Mouse (Mus musculus) c-Kit-negative CD71-positive TER-119-positive erythroid progenitor cells, embryonic 14.5 days (primary cell): ENCODE measurements around the gene Sdc3.

Experiments
- DNase-seq: peaks from one replicate; pipeline ENCODE4 v3.0.0-alpha.2; 2013; ENCODE audit warnings: low read depth, low spot score

Gene Sdc3

DNA sequence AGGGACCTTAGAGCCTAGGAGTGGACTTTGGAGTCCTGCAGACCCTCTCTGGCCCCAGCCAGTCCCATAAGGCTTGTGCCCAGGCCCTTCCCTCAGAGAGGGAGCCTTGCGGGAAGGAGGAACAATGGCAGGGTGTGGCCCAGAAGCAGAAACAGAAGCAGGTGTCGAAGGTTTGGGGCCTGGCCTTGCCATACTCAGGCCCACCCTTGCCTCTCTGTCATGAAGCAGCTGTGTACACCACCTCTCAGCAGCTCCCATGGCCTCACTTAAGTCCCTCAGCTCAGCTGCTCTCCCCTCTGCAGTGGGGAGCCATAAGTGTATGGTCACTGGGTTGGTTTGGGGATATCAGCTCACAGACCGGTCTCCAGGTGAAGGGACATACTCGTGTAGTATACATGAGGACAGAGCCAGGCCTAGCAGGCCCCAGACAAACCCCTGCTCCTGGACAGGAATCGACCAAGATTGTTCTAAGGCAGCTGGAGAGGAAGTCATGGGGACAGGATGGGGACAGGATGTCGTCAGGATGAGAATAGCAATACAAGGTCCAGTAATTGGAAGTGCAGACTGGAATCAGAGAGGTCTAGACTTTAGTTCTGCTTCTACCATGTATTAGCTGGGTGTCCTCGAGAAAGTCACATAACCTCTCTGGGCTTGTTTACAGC lies 28.4 kb downstream of the Sdc3 start:
- no peak for DNase-seq

DNA sequence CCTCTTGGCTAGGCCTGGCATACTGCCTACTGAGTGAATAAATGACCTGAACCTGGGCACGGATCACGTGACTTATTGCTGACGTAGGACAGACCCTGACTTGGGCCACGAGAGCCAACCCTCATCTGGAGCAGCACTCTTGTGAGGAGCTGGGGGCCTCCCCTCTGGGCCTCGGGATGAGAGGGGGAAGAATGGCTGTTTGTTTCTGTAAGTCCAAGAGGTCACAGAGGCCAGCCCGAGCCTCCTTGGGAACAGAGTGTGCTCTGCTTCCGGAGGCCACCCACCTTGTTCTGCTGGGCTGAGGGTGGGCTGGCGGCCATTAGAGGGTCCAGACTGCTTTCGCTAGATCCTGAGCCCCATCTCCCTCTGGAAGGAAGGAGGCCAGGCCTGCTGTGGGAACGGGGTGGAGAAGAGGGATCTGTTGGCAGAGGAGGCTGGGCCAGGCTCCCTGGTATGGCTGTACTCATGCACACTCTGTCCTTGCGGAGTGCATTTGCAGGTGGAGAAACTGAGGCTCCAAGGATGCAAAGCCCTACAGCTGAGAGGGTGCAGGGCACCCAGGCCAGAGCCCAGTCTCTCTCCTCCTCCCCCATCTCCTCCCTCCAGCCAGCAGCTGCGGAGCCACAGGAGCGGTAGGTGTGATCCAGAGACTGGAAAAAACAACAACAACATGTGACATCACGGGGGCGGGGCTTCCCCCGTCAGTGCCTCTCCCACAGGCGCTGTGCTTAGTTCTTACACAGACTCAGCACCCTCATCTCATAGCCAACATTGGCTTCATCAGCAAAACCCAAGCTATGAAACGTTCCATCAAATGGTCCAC lies 36.7 kb downstream of the Sdc3 start:
- DNase-seq = no peak

- DNase-seq = no peak
These were observed 41.8 kb downstream of the Sdc3 start for GRCm38 (mm10) chr4:130834122-130834521.

- DNase-seq = no peak
These were observed 43.2 kb downstream of the Sdc3 start for GRCm38 (mm10) chr4:130835550-130835949.

GRCm38 (mm10) chr4:130836281-130837061 lies 44.1 kb downstream of the Sdc3 start:
- DNase-seq = no peak

DNA sequence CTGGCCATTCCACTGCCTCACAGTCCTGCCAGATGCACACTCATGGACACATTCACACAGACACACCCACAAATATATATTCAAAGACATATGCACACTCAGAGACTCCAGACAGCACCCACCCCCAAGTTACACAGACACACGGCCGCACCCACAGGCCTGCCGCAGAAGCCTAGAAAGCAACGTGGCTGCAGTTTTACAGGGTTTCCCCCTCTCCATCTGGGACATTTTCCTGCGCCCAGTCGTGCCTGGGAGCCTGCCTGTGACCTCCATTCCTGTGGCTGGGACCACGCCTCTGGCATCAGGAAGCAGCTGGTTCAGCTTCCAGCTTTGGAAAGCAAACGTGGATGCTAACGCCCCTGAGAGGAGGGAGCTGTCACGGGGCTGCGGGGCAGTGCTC lies 46.2 kb downstream of the Sdc3 start:
- DNase-seq = no peak

DNA sequence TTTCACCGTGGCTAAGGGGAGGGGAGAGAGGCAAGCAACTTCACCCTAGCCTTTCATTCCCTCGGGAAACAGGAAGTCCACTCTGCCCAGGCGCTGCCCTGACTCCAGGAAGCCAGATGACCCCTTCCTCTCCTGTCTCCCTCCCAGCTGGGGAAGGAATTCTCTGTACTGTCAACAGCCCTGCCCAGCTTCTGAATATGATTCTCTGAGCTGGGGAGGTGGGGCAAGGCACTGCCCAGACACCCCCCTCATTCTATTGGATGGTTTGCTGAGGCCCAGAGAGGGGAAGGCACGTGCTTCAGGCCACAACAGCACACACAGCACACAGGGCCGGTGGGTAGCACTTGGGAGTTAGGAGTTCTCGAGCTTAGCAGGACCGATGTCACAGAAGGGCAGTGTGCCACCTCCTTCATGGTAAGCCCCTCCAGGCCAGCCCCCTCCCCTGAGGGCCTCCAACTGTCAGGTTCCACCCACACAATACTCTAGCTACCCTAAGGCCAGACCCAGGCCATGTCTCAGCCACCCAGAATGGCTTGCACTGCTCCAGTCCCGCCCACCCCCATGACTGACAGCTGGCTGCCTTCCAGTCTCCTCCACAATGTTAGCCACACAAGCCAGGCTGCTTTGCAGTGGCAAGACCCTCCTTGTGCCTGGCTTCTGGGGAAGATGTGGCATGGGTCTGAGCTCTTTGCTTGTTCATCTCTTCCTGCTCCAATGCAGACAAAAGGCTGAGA lies 48.9 kb downstream of the Sdc3 start:
- no peak for DNase-seq

DNA sequence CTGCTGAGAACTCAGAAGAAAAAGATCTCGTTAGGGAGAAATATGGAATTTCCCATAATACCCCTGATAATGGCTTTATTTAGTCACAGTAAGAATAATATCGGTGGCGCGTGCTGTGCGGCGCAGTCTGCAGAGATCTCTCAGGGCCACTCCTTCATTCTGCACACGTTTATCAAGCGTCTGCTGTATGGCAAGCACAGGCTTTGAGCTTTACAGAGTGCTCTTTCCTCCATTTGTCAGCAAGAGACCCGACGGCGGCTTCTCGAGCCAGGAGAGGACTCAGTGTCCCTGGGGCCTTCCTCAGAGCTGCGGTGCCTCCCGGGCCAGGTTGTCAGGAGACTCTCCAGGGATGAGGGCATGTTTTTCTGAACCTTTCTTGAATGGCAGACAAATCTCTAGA lies 56.5 kb downstream of the Sdc3 start:
- no peak for DNase-seq

- no peak for DNase-seq
These were observed 65.3 kb downstream of the Sdc3 start for GRCm38 (mm10) chr4:130857661-130858060.

- DNase-seq = no peak
These were observed 66.5 kb downstream of the Sdc3 start for GRCm38 (mm10) chr4:130858880-130859279.

DNA sequence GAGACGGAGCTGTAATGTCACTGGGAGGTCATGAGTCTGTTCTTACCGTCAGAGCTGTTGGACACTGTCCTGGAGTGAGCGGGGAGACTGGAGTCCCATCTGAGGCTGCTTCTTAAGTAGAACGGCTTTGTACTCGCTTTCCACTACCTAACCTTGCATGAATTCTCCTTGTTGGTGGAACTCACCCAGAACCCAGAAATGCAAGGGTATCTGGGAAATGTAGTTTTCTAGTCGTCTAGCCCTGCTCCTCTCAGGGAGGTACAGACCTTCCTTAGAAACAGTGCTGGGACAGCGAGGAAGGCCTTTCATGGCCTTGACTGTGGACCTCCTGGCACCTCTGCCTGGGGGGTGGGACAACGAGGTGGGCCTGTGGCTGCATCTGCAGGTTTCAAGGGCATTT lies 67.1 kb downstream of the Sdc3 start:
- no peak for DNase-seq

- no peak for DNase-seq
These were observed 68.7 kb downstream of the Sdc3 start for GRCm38 (mm10) chr4:130860902-130861652.

GRCm38 (mm10) chr4:130861653-130862208 lies 69.4 kb downstream of the Sdc3 start:
- DNase-seq = no peak

- DNase-seq = no peak
These were observed 70.2 kb downstream of the Sdc3 start for GRCm38 (mm10) chr4:130862538-130862937.

- DNase-seq = no peak
These were observed 73.1 kb downstream of the Sdc3 start for GRCm38 (mm10) chr4:130865460-130865859.

GRCm38 (mm10) chr4:130865901-130866371 lies 73.6 kb downstream of the Sdc3 start:
- DNase-seq = no peak

GRCm38 (mm10) chr4:130867940-130868339 lies 75.6 kb downstream of the Sdc3 start:
- no peak for DNase-seq

DNA sequence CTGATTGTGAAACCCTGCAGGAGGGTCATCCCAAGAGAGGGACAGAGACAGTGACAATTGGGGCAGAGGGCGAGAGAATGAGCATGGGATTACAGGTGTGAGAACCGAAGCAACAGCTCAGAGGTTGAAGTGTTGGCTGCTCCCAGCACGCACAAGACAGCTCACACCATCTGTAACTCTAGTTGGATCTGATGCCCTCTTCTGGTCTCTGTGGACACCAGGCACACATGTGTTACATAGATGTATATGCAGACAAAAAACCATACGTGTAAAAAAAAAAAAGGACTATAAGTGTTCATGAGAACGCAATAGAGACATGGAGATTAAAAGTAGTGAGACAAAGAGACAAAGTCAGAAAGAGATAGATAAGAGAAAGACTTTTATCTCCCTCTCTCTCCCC lies 76.5 kb downstream of the Sdc3 start:
- DNase-seq = no peak

DNA sequence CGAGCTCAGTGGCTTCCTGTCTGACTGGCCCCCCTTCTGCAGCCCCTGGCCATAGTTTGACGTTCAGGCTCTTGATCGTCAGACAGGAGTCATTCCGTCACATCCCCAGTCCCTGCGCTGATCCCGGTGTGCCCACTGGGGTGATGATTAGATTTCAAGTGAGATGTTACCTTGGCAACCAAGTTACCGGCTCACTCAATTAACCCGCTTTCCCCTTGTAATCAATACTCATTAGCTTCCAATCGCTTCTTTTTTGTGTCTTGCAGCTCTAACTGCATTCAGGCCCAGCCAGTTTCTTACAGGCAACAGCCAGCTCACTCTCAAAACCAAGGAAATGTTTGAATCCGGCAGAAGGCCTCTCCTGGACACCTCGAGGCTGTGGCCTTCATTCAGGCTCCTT lies 80.1 kb downstream of the Sdc3 start:
- DNase-seq = no peak

DNA sequence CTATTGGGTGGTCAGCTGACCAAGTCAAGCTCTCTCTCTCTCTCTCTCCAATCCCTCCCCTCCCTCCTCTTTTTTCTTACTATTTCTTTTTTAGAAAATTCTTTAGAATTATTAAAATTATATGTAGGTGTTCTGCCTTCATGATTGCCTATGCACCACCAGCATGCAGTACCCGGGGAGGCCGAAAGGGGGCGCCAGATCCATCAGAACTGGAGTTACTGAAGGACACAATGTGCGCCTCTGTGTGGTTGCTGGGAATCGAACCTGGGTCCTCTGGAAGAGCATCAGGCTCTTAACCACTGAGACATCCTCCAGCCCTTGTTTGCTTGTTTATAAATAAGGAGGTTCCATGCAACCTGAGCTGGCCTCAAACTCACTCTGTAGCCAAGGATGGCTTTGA lies 81.1 kb downstream of the Sdc3 start:
- DNase-seq = no peak

- no peak for DNase-seq
These were observed 82.3 kb downstream of the Sdc3 start for GRCm38 (mm10) chr4:130874601-130875000.
